Mouse (Mus musculus): Measurements from ENCODE around the gene Sema4d. TPM values are rescaled to one million over a fixed set of nuclear protein-coding genes. Genes with fewer than 3 reads are reported as not detected.
"Not testable (repeated sequence)": the region's sequence is repeated elsewhere in the genome, so short reads cannot be mapped to it uniquely, and the experiment has no call there.

Gene Sema4d
- total RNA-seq, 1 experiment, result 25.1 TPM

DNA sequence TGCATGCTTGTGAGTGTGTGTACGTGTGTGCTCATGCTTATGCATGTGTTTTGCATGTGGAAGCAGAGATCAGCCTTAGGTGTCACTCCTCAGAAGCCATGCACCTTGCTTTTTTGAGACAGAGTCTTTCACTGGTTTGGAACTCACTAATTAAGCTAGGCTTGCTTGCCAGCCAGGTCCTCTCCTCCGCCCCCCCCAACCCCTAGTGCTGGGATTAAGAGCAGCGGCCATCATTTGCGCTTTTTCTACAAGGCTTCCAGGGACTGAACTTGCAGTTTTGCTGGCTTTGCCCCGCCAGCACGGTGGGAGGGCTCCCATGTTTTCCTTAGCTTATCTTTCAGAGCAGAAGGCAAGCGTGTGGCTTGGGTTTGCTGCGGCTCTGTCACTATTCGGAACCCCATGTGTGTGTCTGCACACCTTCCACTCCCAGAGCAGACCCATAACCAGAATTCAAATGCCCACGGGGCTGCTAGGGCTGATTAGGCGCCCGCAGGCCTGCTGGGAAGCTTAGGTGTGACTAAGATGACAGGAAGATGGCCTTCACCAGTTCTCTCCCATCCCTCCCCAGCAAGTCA, 48.1 kb upstream of the Sema4d start:
- peaks cover 0 to 8% of the 10 kb centered on the region in 2 experiments; a peak in 1 of 4 replicates for H3K4me1 ChIP-seq (ENCODE audit: control insufficient read depth in 2 of 2, insufficient read depth in 2 of 2, low read length in 2 of 2, poor library complexity in 1 of 2)
- TF ChIP-seq CHD2 (IDR thresholded peaks at IDR 0.05; ENCODE audit: low read depth, low read length) (no peak), MAFK (IDR thresholded peaks at IDR 0.05; ENCODE audit: insufficient read depth, low read depth, low read length) (no peak), ZNF384 (IDR thresholded peaks at IDR 0.05; ENCODE audit: low read depth, low read length) (no peak), HCFC1 (IDR thresholded peaks at IDR 0.05; ENCODE audit: borderline replicate concordance, insufficient read depth, low read length) (no peak), ZC3H11A (IDR thresholded peaks at IDR 0.05; ENCODE audit: borderline replicate concordance, low read depth, low read length) (no peak)
- H3K9me3 ChIP-seq (ENCODE audit: control insufficient read depth, insufficient read depth, low read depth, low read length), result no peaks in the 10 kb centered on the region
- no peak overlapping the region for H3K9ac ChIP-seq (ENCODE audit: insufficient read depth, low read depth, low read length, poor library complexity, severe bottlenecking)
- in situ Hi-C loops (cut with MboI; ENCODE audit: low sequenced_read_pairs in 2 of 2, unreplicated experiment in 2 of 2), result loop anchor here (5.0 to 25.0 kb wide), 3 partner anchors 381 to 796 kb away; partner anchors contain the start of gene Diras2 (in 1 of the 2)
- H3K4me3 ChIP-seq (ENCODE audit: insufficient read depth in 1 of 2, low read depth in 1 of 2, low read length in 2 of 2, poor library complexity in 1 of 2, severe bottlenecking in 1 of 2), result no peak overlapping the region
- DNase-seq (ENCODE audit: low read depth, low spot score), result no peak
- H3K36me3 ChIP-seq (ENCODE audit: control insufficient read depth, insufficient read depth, low read length, poor library complexity, severe bottlenecking), result no peaks in the 10 kb centered on the region
- H3K27ac ChIP-seq (ENCODE audit: insufficient read depth, low read depth, low read length, poor library complexity, severe bottlenecking), result no peak overlapping the region

GRCm38 (mm10) chr13:51840702-51841101, 47.2 kb upstream of the Sema4d start:
- Histone ChIP-seq H3K9ac (ENCODE audit: insufficient read depth, low read depth, low read length, poor library complexity, severe bottlenecking) (no peak overlapping the region), H3K36me3 (ENCODE audit: control insufficient read depth, insufficient read depth, low read length, poor library complexity, severe bottlenecking) (no peaks in the 10 kb centered on the region), H3K4me3 (ENCODE audit: insufficient read depth in 1 of 2, low read depth in 1 of 2, low read length in 2 of 2, poor library complexity in 1 of 2, severe bottlenecking in 1 of 2) (no peak overlapping the region), H3K27ac (ENCODE audit: insufficient read depth, low read depth, low read length, poor library complexity, severe bottlenecking) (no peak overlapping the region), H3K4me1 (ENCODE audit: control insufficient read depth in 2 of 2, insufficient read depth in 2 of 2, low read length in 2 of 2, poor library complexity in 1 of 2) (peaks cover 0 to 8% of the 10 kb centered on the region in 2 experiments; a peak in 1 of 4 replicates), H3K9me3 (ENCODE audit: control insufficient read depth, insufficient read depth, low read depth, low read length) (no peaks in the 10 kb centered on the region)
- in situ Hi-C loops (cut with MboI; ENCODE audit: low sequenced_read_pairs in 2 of 2, unreplicated experiment in 2 of 2), result loop anchor here (5.0 to 25.0 kb wide), 3 partner anchors 382 to 797 kb away; partner anchors contain the start of gene Diras2 (in 1 of the 2)
- DNase-seq (ENCODE audit: low read depth, low spot score), result no peak
- TF ChIP-seq ZC3H11A (IDR thresholded peaks at IDR 0.05; ENCODE audit: borderline replicate concordance, low read depth, low read length) (no peak), MAFK (IDR thresholded peaks at IDR 0.05; ENCODE audit: insufficient read depth, low read depth, low read length) (no peak), HCFC1 (IDR thresholded peaks at IDR 0.05; ENCODE audit: borderline replicate concordance, insufficient read depth, low read length) (no peak), ZNF384 (IDR thresholded peaks at IDR 0.05; ENCODE audit: low read depth, low read length) (no peak), CHD2 (IDR thresholded peaks at IDR 0.05; ENCODE audit: low read depth, low read length) (no peak)

DNA sequence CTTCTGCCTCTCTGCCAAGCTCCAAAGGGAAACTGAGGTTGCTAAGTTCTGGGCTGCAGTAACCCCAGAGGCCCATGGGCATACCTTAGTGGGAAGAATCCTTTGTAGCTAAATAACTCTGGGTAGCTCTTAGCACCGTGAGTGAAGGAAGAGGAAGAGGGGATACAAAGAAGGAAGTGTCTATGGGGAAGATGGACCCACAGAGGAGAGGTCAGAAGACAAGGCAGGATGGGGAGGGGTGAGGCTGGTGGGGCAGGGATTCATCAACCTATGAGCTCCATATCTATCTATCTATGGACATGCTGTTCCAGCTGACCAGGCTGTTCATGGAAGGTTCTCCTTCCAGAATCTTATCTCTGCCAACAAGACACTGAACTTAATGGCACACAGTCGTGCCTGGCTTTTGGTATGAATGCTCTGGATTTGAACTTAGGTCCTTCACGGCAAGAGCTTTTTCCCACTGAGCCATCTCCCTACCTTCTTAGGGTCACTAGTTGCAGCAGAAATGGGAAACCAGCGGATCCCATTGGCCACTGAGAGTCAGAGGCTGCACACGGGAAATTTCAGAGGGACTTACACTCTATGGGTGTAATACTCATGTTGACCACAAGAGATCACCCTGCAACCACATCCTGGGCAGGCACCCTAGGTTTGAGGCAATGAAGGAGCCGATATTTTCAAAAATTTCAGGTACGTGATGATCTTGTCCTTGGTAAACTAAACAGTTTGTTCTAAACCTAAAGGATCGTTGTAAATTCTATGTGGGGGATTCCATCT, 45.9 kb upstream of the Sema4d start:
- Histone ChIP-seq H3K36me3 (ENCODE audit: control insufficient read depth, insufficient read depth, low read length, poor library complexity, severe bottlenecking) (no peaks in the 10 kb centered on the region), H3K9ac (ENCODE audit: insufficient read depth, low read depth, low read length, poor library complexity, severe bottlenecking) (no peak overlapping the region), H3K4me3 (ENCODE audit: insufficient read depth in 1 of 2, low read depth in 1 of 2, low read length in 2 of 2, poor library complexity in 1 of 2, severe bottlenecking in 1 of 2) (no peak overlapping the region), H3K27ac (ENCODE audit: insufficient read depth, low read depth, low read length, poor library complexity, severe bottlenecking) (no peak overlapping the region), H3K4me1 (ENCODE audit: control insufficient read depth in 2 of 2, insufficient read depth in 2 of 2, low read length in 2 of 2, poor library complexity in 1 of 2) (peaks cover 0 to 8% of the 10 kb centered on the region in 2 experiments; a peak in 1 of 4 replicates), H3K9me3 (ENCODE audit: control insufficient read depth, insufficient read depth, low read depth, low read length) (no peaks in the 10 kb centered on the region)
- in situ Hi-C loops (cut with MboI; ENCODE audit: low sequenced_read_pairs in 2 of 2, unreplicated experiment in 2 of 2), result loop anchor here (5.0 to 25.0 kb wide), 4 partner anchors 383 to 798 kb away; partner anchors contain the start of gene Diras2 (in 1 of the 2)
- TF ChIP-seq ZC3H11A (IDR thresholded peaks at IDR 0.05; ENCODE audit: borderline replicate concordance, low read depth, low read length) (peak; percentile 99; the same call in 1 of the 2 replicates), CHD2 (IDR thresholded peaks at IDR 0.05; ENCODE audit: low read depth, low read length) (no peak)
- DNase-seq (ENCODE audit: low read depth, low spot score), result no peak

DNA sequence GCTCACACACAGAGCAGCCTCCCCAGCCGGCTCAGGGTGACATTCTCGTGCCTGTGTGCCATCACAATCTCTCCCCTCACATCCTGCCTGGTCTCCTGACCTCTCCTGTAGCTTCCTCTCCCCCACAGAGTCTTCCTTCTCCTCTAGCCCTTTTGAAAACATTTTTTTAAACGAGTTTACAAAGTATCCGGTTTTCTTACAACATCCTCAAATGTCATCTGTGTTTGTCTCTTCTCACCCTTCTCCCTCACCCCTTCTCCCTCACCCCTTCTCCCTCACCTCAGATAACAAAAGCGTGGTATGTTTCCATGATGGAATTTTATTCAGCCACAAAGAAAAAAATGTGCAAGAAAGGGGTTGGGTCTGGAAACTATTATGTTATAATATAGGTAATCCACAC, 43.9 kb upstream of the Sema4d start:
- Histone ChIP-seq H3K4me1 (ENCODE audit: control insufficient read depth in 2 of 2, insufficient read depth in 2 of 2, low read length in 2 of 2, poor library complexity in 1 of 2) (peaks cover 0 to 9% of the 10 kb centered on the region in 2 experiments; a peak in 1 of 4 replicates), H3K27ac (ENCODE audit: insufficient read depth, low read depth, low read length, poor library complexity, severe bottlenecking) (no peak overlapping the region), H3K9me3 (ENCODE audit: control insufficient read depth, insufficient read depth, low read depth, low read length) (no peaks in the 10 kb centered on the region), H3K4me3 (ENCODE audit: insufficient read depth in 1 of 2, low read depth in 1 of 2, low read length in 2 of 2, poor library complexity in 1 of 2, severe bottlenecking in 1 of 2) (no peak overlapping the region), H3K9ac (ENCODE audit: insufficient read depth, low read depth, low read length, poor library complexity, severe bottlenecking) (no peak overlapping the region), H3K36me3 (ENCODE audit: control insufficient read depth, insufficient read depth, low read length, poor library complexity, severe bottlenecking) (no peaks in the 10 kb centered on the region)
- TF ChIP-seq HCFC1 (IDR thresholded peaks at IDR 0.05; ENCODE audit: borderline replicate concordance, insufficient read depth, low read length) (no peak), ZNF384 (IDR thresholded peaks at IDR 0.05; ENCODE audit: low read depth, low read length) (no peak), ZC3H11A (IDR thresholded peaks at IDR 0.05; ENCODE audit: borderline replicate concordance, low read depth, low read length) (no peak), CHD2 (IDR thresholded peaks at IDR 0.05; ENCODE audit: low read depth, low read length) (no peak), MAFK (IDR thresholded peaks at IDR 0.05; ENCODE audit: insufficient read depth, low read depth, low read length) (no peak)
- in situ Hi-C loops (cut with MboI; ENCODE audit: low sequenced_read_pairs in 2 of 2, unreplicated experiment in 2 of 2), result loop anchor here (10.0 to 25.0 kb wide), 3 partner anchors 387 to 800 kb away; partner anchors contain the start of gene Diras2 (in 1 of the 2)
- DNase-seq (ENCODE audit: low read depth, low spot score), result no peak

- DNase-seq (ENCODE audit: low read depth, low spot score); H3K36me3 ChIP-seq (ENCODE audit: control insufficient read depth, insufficient read depth, low read length, poor library complexity, severe bottlenecking); H3K9me3 ChIP-seq (ENCODE audit: control insufficient read depth, insufficient read depth, low read depth, low read length); H3K4me3 ChIP-seq (ENCODE audit: insufficient read depth in 1 of 2, low read depth in 1 of 2, low read length in 2 of 2, poor library complexity in 1 of 2, severe bottlenecking in 1 of 2); H3K9ac ChIP-seq (ENCODE audit: insufficient read depth, low read depth, low read length, poor library complexity, severe bottlenecking); H3K27ac ChIP-seq (ENCODE audit: insufficient read depth, low read depth, low read length, poor library complexity, severe bottlenecking); H3K4me1 ChIP-seq (ENCODE audit: control insufficient read depth in 2 of 2, insufficient read depth in 2 of 2, low read length in 2 of 2, poor library complexity in 1 of 2): not testable (repeated sequence)
- in situ Hi-C loops (cut with MboI; ENCODE audit: low sequenced_read_pairs in 2 of 2, unreplicated experiment in 2 of 2), result loop anchor here (10.0 to 25.0 kb wide), 3 partner anchors 390 to 802 kb away; partner anchors contain the start of gene Diras2 (in 1 of the 2)
These were observed 41.7 kb upstream of the Sema4d start for GRCm38 (mm10) chr13:51835208-51835607.
